Mouse (Mus musculus): ENCODE data around the gene Pak1.

DNA sequence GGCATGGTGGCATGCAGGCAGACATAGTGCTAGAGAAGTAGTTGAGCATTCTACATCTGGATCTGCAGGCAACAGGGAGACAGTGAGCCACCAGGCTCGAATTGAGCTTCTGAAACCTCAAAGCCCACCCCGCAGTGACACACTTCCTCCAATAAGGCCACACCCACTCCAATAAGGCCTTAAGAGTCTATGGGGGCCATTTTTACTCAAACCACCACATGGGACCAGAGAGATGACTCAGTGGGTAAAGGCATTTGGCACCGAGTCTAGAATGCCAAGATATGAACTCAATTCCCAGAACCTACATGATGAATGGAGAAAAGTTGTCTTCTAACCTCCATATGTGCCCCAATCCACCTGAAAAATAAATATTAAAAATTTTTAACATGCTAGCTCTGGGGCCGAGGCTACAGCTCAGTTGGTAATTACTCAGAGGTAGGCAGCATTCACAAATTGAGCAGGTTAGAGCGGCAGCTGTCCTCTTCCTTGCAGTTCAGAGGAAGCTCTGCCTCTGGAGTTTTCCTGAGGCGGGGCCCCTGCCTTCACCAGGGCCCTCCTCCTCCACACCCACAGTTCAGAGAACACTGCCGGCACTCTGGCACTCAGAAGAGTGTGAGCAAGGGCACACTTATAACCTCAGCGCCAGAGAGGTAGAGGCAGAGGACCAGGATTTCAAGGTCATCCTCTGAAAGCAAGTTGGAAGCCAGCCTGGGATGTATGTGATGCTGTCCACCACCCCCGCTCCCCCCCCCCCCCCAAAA is 21.8 kb upstream of the Pak1 start:
- TF ChIP-seq CTCF (IDR thresholded peaks at IDR 0.05) (no peak), POLR2A (IDR thresholded peaks at IDR 0.05; ENCODE audit: insufficient read depth, low read depth, low read length) (no peak), EP300 (IDR thresholded peaks at IDR 0.05; ENCODE audit: insufficient read depth, low read depth, low read length) (no peak)
